Mouse (Mus musculus): ENCODE results near the gene Cptp. TPM values are rescaled to one million over a fixed set of nuclear protein-coding genes. Genes with fewer than 3 reads are reported as not detected.

The Cptp gene
- polyA plus RNA-seq, 1 experiment = 51.3 TPM

- DNase-seq (ENCODE audit: low read depth, low spot score) = no peak
- 1% methylated on average over 69 of the region's 69 CpGs for WGBS
Observed at GRCm38 (mm10) chr4:155847591-155848352, 21.5 kb downstream of the Cptp start.

GRCm38 (mm10) chr4:155846871-155847578 is 22.2 kb downstream of the Cptp start, which contains the start of gene Dvl1:
Gene Dvl1, plus strand, starts transcription at chr4:155847402.
- peak; percentile 46 for DNase-seq (ENCODE audit: low read depth, low spot score)
- WGBS = 3% methylated on average over 65 of the region's 65 CpGs

GRCm38 (mm10) chr4:155843231-155843630 is 26.0 kb downstream of the Cptp start:
- DNase-seq (ENCODE audit: low read depth, low spot score) = no peak
- 43% methylated on average over 5 of the region's 5 CpGs for WGBS

- WGBS = 40% methylated on average over 38 of the region's 38 CpGs
- DNase-seq (ENCODE audit: low read depth, low spot score) = no peak
Observed at GRCm38 (mm10) chr4:155841651-155842270, 27.5 kb downstream of the Cptp start.

- WGBS = under 1% methylated on average over 32 of the region's 32 CpGs
- DNase-seq (ENCODE audit: low read depth, low spot score) = no peak
Observed at GRCm38 (mm10) chr4:155841003-155841454, 28.2 kb downstream of the Cptp start.

- no peak for DNase-seq (ENCODE audit: low read depth, low spot score)
- WGBS = 18% methylated on average over 8 of the region's 8 CpGs
Observed at GRCm38 (mm10) chr4:155840076-155841002, 28.9 kb downstream of the Cptp start.

- WGBS = 50% methylated on average over 16 of the region's 16 CpGs
- DNase-seq (ENCODE audit: low read depth, low spot score) = no peak
Observed at GRCm38 (mm10) chr4:155839483-155839910, 29.7 kb downstream of the Cptp start, which contains the start of gene Mxra8. Gene Mxra8, plus strand, starts transcription at chr4:155839680.

- WGBS = 59% methylated on average over 8 of the region's 8 CpGs
- DNase-seq (ENCODE audit: low read depth, low spot score) = no peak
Observed at GRCm38 (mm10) chr4:155838187-155839153, 30.8 kb downstream of the Cptp start.

- 45% methylated on average over 11 of the region's 11 CpGs for WGBS
- no peak for DNase-seq (ENCODE audit: low read depth, low spot score)
Observed at GRCm38 (mm10) chr4:155837404-155838010, 31.7 kb downstream of the Cptp start.

- 17% methylated on average over 2 of the region's 2 CpGs for WGBS
- DNase-seq (ENCODE audit: low read depth, low spot score) = no peak
Observed at GRCm38 (mm10) chr4:155833836-155834235, 35.4 kb downstream of the Cptp start.

- DNase-seq (ENCODE audit: low read depth, low spot score) = no peak
- WGBS = 78% methylated on average over 4 of the region's 4 CpGs
Observed at GRCm38 (mm10) chr4:155833234-155833633, 36.0 kb downstream of the Cptp start.

- DNase-seq (ENCODE audit: low read depth, low spot score) = no peak
- WGBS = 36% methylated on average over 10 of the region's 10 CpGs
Observed at GRCm38 (mm10) chr4:155832321-155832720, 36.9 kb downstream of the Cptp start.

- under 1% methylated on average over 25 of the region's 25 CpGs for WGBS
- DNase-seq (ENCODE audit: low read depth, low spot score) = no peak
Observed at GRCm38 (mm10) chr4:155831831-155832230, 37.4 kb downstream of the Cptp start.

- peak; percentile 71 for DNase-seq (ENCODE audit: low read depth, low spot score)
- WGBS = under 1% methylated on average over 49 of the region's 49 CpGs
Observed at GRCm38 (mm10) chr4:155831205-155831766, 38.0 kb downstream of the Cptp start, which contains the start of gene Aurkaip1. Gene Aurkaip1, plus strand, starts transcription at chr4:155831272.

GRCm38 (mm10) chr4:155830596-155830995 is 38.6 kb downstream of the Cptp start:
- WGBS = 42% methylated on average over 8 of the region's 8 CpGs

GRCm38 (mm10) chr4:155829866-155830265 is 39.4 kb downstream of the Cptp start:
- DNase-seq (ENCODE audit: low read depth, low spot score) = no peak
- 90% methylated on average over 4 of the region's 4 CpGs for WGBS

More at GRCm38 (mm10) chr4:155830596-155830995, 38.6 kb downstream of the Cptp start:
- DNase-seq (ENCODE audit: low read depth, low spot score) = no peak

GRCm38 (mm10) chr4:155823443-155823842 is 45.8 kb downstream of the Cptp start:
- WGBS = 93% methylated on average over 16 of the region's 16 CpGs
- no peak for DNase-seq (ENCODE audit: low read depth, low spot score)
